Mouse (Mus musculus) gastrocnemius, adult 2 months (tissue): ENCODE data around the gene Rcan1. TPM values are rescaled to one million over a fixed set of nuclear protein-coding genes. Genes with fewer than 3 reads are reported as not detected.
"Not testable (repeated sequence)": the region's sequence is repeated elsewhere in the genome, so short reads cannot be mapped to it uniquely, and the experiment has no call there.

Experiments used
- DNase-seq: peaks from one replicate; pipeline ENCODE4 v3.0.0; 2022
- H3K27ac ChIP-seq: fragments of 200-600 bp; 2 replicates; pipeline ENCODE4 v1.8.1; 2022; ENCODE audit warnings: mild to moderate bottlenecking
- H3K4me3 ChIP-seq: fragments of 200-600 bp; 2 replicates; pipeline ENCODE4 v1.8.1; 2022; ENCODE audit warnings: mild to moderate bottlenecking, moderate library complexity
- CTCF ChIP-seq: fragments of 200-600 bp; IDR thresholded peaks from 2 replicates; pipeline ENCODE4 v1.8.1; 2022; ENCODE audit warnings: antibody characterized with exemption, mild to moderate bottlenecking, moderate library complexity
- intact Hi-C: fragments of 180-260 bp; cut with DNase I; formaldehyde crosslinking; loops from one replicate; pipeline ENCODE4 v1.15.1; 2025
- total RNA-seq, 2 experiments: library from RNA; stranded (reverse); gene quantifications; 2 replicates each; pipeline ENCODE4 v1.2.3; 2021

Gene Rcan1
- total RNA-seq, 2 experiments from 2014 or later, result 76.4 to 93.3 TPM

- H3K27ac ChIP-seq, result peak overlapping the region; percentile 33; the same call in 1 of the 2 replicates
- no peak for TF ChIP-seq CTCF
- intact Hi-C loops, result no loop called here
- peak; percentile 5 for DNase-seq
- peak overlapping the region; percentile 11; the same call in 1 of the 2 replicates for H3K4me3 ChIP-seq
Measured at GRCm38 (mm10) chr16:92422435-92423362, 48.0 kb downstream of the Rcan1 start.

- intact Hi-C loops, result no loop called here
- Histone ChIP-seq H3K4me3 (no peak overlapping the region), H3K27ac (no peak overlapping the region)
- peak; percentile 24; the same call in 1 of the 2 replicates for TF ChIP-seq CTCF
- DNase-seq, result peak; percentile 12
Measured at GRCm38 (mm10) chr16:92421147-92421934, 49.3 kb downstream of the Rcan1 start.

GRCm38 (mm10) chr16:92420641-92421040 lies 50.0 kb downstream of the Rcan1 start:
- intact Hi-C loops, result no loop called here
- Histone ChIP-seq H3K27ac (no peak overlapping the region), H3K4me3 (no peak overlapping the region)
- TF ChIP-seq CTCF, result no peak
- no peak for DNase-seq

DNA sequence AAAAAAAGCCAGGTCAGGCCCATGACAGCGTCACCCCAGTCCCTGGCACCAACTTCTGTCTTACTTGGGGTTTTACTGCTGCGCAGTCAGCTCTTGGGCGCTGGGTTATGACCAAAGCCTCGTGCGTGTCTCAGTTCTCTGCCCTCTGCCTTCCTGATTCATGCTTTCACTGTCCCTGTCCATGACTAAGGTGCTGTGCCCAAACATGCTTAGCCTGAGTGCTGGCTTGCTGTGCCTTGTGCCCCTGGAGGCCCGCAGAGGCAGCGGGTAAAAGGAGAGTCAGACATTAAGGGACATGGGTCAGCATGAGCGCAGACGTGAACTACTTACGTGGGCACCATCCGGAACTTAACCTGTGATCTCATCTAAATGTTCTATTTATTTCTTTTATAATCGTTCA lies 51.6 kb downstream of the Rcan1 start:
- no peak overlapping the region for H3K27ac ChIP-seq
- no peak for TF ChIP-seq CTCF
- no peak overlapping the region for H3K4me3 ChIP-seq
- intact Hi-C loops, result no loop called here
- peak; percentile 1 for DNase-seq

GRCm38 (mm10) chr16:92417267-92417666 lies 53.4 kb downstream of the Rcan1 start:
- DNase-seq, result no peak
- Histone ChIP-seq H3K4me3 (no peak overlapping the region), H3K27ac (no peak overlapping the region)
- TF ChIP-seq CTCF, result no peak
- intact Hi-C loops, result no loop called here

DNA sequence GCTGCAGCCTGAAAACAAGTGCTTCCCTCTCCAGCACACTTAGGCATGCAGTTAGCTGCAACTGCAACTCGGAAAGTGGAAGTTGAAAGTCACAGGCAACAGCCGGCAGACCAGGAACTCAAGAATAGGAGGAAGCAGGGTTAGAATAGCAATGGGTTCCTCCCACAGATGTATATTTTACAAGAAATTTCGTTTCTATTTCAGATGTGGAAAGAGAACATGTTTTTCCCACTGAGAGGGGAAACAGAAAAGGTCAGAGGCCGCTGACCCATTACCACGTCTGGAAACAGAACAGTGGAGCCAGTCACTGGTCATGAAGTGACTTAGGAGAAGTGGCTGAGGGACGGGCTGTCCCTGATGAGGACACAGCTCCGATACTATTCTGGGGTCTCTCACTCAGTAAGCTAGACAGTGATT lies 55.0 kb downstream of the Rcan1 start:
- no peak for TF ChIP-seq CTCF
- Histone ChIP-seq H3K4me3 (peak overlapping the region; percentile 17), H3K27ac (peak overlapping the region; percentile 46; the same call in 1 of the 2 replicates)
- DNase-seq, result no peak
- intact Hi-C loops, result no loop called here

DNA sequence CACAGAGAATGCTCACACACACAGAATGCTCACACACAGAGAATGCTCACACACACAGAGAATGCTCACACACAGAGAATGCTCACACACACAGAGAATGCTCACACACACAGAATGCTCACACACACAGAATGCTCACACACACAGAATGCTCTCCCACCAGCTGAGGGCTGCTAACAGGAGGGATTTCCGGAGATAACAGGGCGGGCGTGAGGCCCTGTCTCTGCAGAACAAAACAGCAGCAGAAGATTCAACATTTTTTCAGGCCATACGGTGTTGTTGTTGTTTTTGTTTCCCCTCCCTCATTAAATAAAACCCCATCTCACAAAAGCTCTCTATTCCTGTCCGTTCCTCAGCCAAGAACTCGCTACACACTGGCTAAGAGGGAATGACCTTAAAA lies 55.6 kb downstream of the Rcan1 start:
- H3K4me3 ChIP-seq, H3K27ac ChIP-seq, intact Hi-C loops: not testable (repeated sequence)
- peak; percentile 1 for DNase-seq

GRCm38 (mm10) chr16:92412888-92413287 lies 57.8 kb downstream of the Rcan1 start:
- Histone ChIP-seq H3K27ac (peak overlapping the region; percentile 12; the same call in 1 of the 2 replicates), H3K4me3 (no peak overlapping the region)
- intact Hi-C loops, result no loop called here
- DNase-seq, result no peak
- TF ChIP-seq CTCF, result no peak

- Histone ChIP-seq H3K27ac (no peak overlapping the region), H3K4me3 (no peak overlapping the region)
- intact Hi-C loops, result no loop called here
- DNase-seq, result no peak
- TF ChIP-seq CTCF, result no peak
Measured at GRCm38 (mm10) chr16:92411981-92412706, 58.5 kb downstream of the Rcan1 start.

- TF ChIP-seq CTCF, result no peak
- intact Hi-C loops, result no loop called here
- Histone ChIP-seq H3K27ac (no peak overlapping the region), H3K4me3 (no peak overlapping the region)
- DNase-seq, result no peak
Measured at GRCm38 (mm10) chr16:92410344-92410743, 60.3 kb downstream of the Rcan1 start.

DNA sequence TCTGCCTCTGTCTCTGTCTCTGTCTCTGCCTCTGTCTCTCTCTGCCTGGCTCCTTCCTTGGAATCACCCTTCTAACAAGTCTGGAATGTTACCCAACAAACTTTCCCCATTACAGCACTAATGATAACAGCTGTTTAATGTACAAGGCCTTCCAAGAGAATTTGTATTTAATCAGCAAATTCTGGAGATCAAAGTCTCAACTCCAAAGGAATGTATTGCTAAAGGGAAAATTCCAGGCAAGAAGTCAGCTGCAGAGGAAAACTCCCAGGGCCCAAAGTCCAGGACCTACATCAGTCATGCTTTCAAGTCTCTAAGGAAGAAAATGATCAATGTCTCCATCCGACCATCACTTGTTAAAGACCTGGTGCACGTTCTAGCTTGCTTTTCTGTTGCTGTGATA lies 62.8 kb downstream of the Rcan1 start:
- intact Hi-C loops, result no loop called here
- no peak for DNase-seq
- TF ChIP-seq CTCF, result no peak
- Histone ChIP-seq H3K4me3 (no peak overlapping the region), H3K27ac (no peak overlapping the region)

DNA sequence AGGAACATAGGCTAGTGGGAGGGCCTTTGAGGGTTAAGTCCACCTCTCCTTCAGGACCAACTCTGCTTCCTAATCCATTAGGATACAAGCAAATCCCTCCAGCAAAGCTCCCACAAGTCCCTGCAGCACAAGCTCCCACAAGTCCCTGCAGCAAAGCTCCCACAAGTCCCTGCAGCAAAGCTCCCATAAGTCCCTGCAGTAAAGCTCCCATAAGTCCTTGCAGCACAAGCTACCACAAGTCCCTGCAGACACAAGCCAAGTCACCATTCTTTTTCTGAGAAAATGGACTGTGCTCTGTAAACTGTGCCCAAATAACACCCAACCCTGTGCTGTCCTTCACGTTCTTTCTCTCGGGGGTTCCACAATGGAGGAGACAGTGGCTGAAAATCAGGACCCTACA lies 66.5 kb downstream of the Rcan1 start:
- DNase-seq, result no peak
- no peak for TF ChIP-seq CTCF
- Histone ChIP-seq H3K4me3 (no peak overlapping the region), H3K27ac (no peak overlapping the region)
- intact Hi-C loops, result no loop called here
